Mouse (Mus musculus) liver, embryonic 15.5 days (tissue): ENCODE data around the gene Pde7b. TPM values are rescaled to one million over a fixed set of nuclear protein-coding genes. Genes with fewer than 3 reads are reported as not detected.

Experiments used
- ATAC-seq: fragments of 200-750 bp; cut with Nextera tagmentation; 2 replicates; pipeline ENCODE4 v1.8.0; 2017; ENCODE audit warnings: moderate number of reproducible peaks, mild to moderate bottlenecking, moderate library complexity; ENCODE audit not compliant: insufficient read depth
- H3K27ac ChIP-seq: fragments of 300-500 bp; sonication (generic); replicated peaks from 2 replicates; pipeline ENCODE4 v1.5.1; 2015; ENCODE audit warnings: mild to moderate bottlenecking, inconsistent platforms
- H3K27me3 ChIP-seq: fragments of 300-500 bp; sonication (generic); 2 replicates; pipeline ENCODE4 v1.6.1; 2015; ENCODE audit warnings: mild to moderate bottlenecking, inconsistent platforms
- H3K36me3 ChIP-seq: fragments of 300-500 bp; sonication (generic); replicated peaks from 2 replicates; pipeline ENCODE4 v1.6.1; 2015; ENCODE audit warnings: moderate library complexity, mild to moderate bottlenecking, inconsistent platforms
- H3K4me1 ChIP-seq: fragments of 300-500 bp; sonication (generic); replicated peaks from 2 replicates; pipeline ENCODE4 v1.6.1; 2015; ENCODE audit warnings: inconsistent platforms
- H3K4me2 ChIP-seq: fragments of 300-500 bp; sonication (generic); 2 replicates; pipeline ENCODE4 v1.6.1; 2015; ENCODE audit warnings: moderate library complexity, mild to moderate bottlenecking, inconsistent platforms
- H3K4me3 ChIP-seq: fragments of 300-500 bp; sonication (generic); replicated peaks from 2 replicates; pipeline ENCODE4 v1.5.1; 2015; ENCODE audit warnings: mild to moderate bottlenecking, inconsistent platforms
- H3K9ac ChIP-seq: fragments of 300-500 bp; sonication (generic); 2 replicates; pipeline ENCODE4 v1.6.1; 2015; ENCODE audit warnings: moderate library complexity, mild to moderate bottlenecking, inconsistent platforms
- H3K9me3 ChIP-seq: fragments of 300-500 bp; sonication (generic); replicated peaks from 2 replicates; pipeline ENCODE4 v1.6.1; 2016; ENCODE audit warnings: inconsistent platforms
- WGBS: fragments of 180-500 bp; shearing (Covaris S2); methylation state at CpG from one replicate; pipeline ENCODE4 v1.1.7; 2015; ENCODE audit warnings: mixed read lengths; ENCODE audit not compliant: insufficient replicate concordance; 5-methylcytosine and 5-hydroxymethylcytosine counted together
- polyA plus RNA-seq: library from polyadenylated mRNA; unstranded; fragments of >200 nt; fragmentation: Nextera tagmentation; extraction: Ambion mirVana; gene quantifications from 2 replicates; pipeline ENCODE4 v1.2.1, GENCODE M21; 2015

Pde7b gene
- polyA plus RNA-seq, 1 experiment from 2014 or later = 0.25 TPM

- Histone ChIP-seq H3K27me3 (no peaks in the 10 kb centered on the region; the same call in 1 of the 2 replicates), H3K9me3 (no peaks in the 10 kb centered on the region), H3K4me1 (no peaks in the 10 kb centered on the region; the same call in 1 of the 2 replicates), H3K36me3 (no peaks in the 10 kb centered on the region), H3K27ac (no peak overlapping the region), H3K9ac (no peak overlapping the region), H3K4me2 (no peak overlapping the region), H3K4me3 (no peak overlapping the region)
- 5% methylated on average over 7 of the region's 7 CpGs for WGBS
- ATAC-seq = no peak
These were observed 134.8 kb downstream of the Pde7b start for GRCm38 (mm10) chr10:20590100-20590499.

GRCm38 (mm10) chr10:20585959-20586358 is 138.9 kb downstream of the Pde7b start:
- 61% methylated on average over 4 of the region's 4 CpGs for WGBS

GRCm38 (mm10) chr10:20575002-20575401 is 149.9 kb downstream of the Pde7b start:
- no peak overlapping the region for H3K9ac ChIP-seq
- H3K4me2 ChIP-seq = no peak overlapping the region
- H3K9me3 ChIP-seq = no peaks in the 10 kb centered on the region
- no peak overlapping the region for H3K27ac ChIP-seq
- no peak for ATAC-seq
- H3K4me1 ChIP-seq = no peaks in the 10 kb centered on the region
- no peaks in the 10 kb centered on the region for H3K36me3 ChIP-seq
- no peak overlapping the region for H3K4me3 ChIP-seq
- no peaks in the 10 kb centered on the region for H3K27me3 ChIP-seq
- 79% methylated on average over 11 of the region's 11 CpGs for WGBS

More at GRCm38 (mm10) chr10:20585959-20586358, 138.9 kb downstream of the Pde7b start:
- H3K27ac ChIP-seq = no peak overlapping the region
- H3K9ac ChIP-seq = no peak overlapping the region
- ATAC-seq = no peak
- H3K27me3 ChIP-seq = no peaks in the 10 kb centered on the region
- H3K4me3 ChIP-seq = no peak overlapping the region
- H3K4me2 ChIP-seq = no peak overlapping the region
- no peaks in the 10 kb centered on the region for H3K4me1 ChIP-seq
- H3K9me3 ChIP-seq = no peaks in the 10 kb centered on the region
- H3K36me3 ChIP-seq = no peaks in the 10 kb centered on the region

- no peak overlapping the region for H3K4me3 ChIP-seq
- ATAC-seq = no peak
- WGBS = 39% methylated on average over 1 of the region's 1 CpGs
- H3K27ac ChIP-seq = no peak overlapping the region
- H3K9me3 ChIP-seq = no peaks in the 10 kb centered on the region
- no peak overlapping the region for H3K9ac ChIP-seq
- H3K36me3 ChIP-seq = no peaks in the 10 kb centered on the region
- H3K4me2 ChIP-seq = no peak overlapping the region
- no peaks in the 10 kb centered on the region for H3K27me3 ChIP-seq
- no peaks in the 10 kb centered on the region for H3K4me1 ChIP-seq
These were observed 150.5 kb downstream of the Pde7b start for GRCm38 (mm10) chr10:20574414-20574813.

GRCm38 (mm10) chr10:20571521-20571920 is 153.4 kb downstream of the Pde7b start:
- H3K4me1 ChIP-seq = no peaks in the 10 kb centered on the region
- 56% methylated on average over 2 of the region's 2 CpGs for WGBS
- H3K9me3 ChIP-seq = no peaks in the 10 kb centered on the region
- H3K27ac ChIP-seq = no peak overlapping the region
- H3K4me3 ChIP-seq = no peak overlapping the region
- ATAC-seq = no peak
- no peaks in the 10 kb centered on the region for H3K27me3 ChIP-seq
- no peak overlapping the region for H3K9ac ChIP-seq
- no peak overlapping the region for H3K4me2 ChIP-seq
- H3K36me3 ChIP-seq = no peaks in the 10 kb centered on the region

GRCm38 (mm10) chr10:20568630-20569029 is 156.2 kb downstream of the Pde7b start:
- Histone ChIP-seq H3K9me3 (no peaks in the 10 kb centered on the region), H3K9ac (no peak overlapping the region), H3K36me3 (no peaks in the 10 kb centered on the region), H3K27ac (no peak overlapping the region), H3K4me1 (no peaks in the 10 kb centered on the region), H3K4me2 (no peak overlapping the region), H3K27me3 (no peaks in the 10 kb centered on the region), H3K4me3 (no peak overlapping the region)
- WGBS = 70% methylated on average over 6 of the region's 6 CpGs
- ATAC-seq = no peak

GRCm38 (mm10) chr10:20567684-20568236 is 157.1 kb downstream of the Pde7b start:
- no peak overlapping the region for H3K27ac ChIP-seq
- H3K4me1 ChIP-seq = no peaks in the 10 kb centered on the region
- no peaks in the 10 kb centered on the region for H3K27me3 ChIP-seq
- no peak for ATAC-seq
- no peak overlapping the region for H3K9ac ChIP-seq
- WGBS = 75% methylated on average over 5 of the region's 5 CpGs
- H3K9me3 ChIP-seq = no peaks in the 10 kb centered on the region
- H3K36me3 ChIP-seq = no peaks in the 10 kb centered on the region
- H3K4me3 ChIP-seq = no peak overlapping the region
- H3K4me2 ChIP-seq = no peak overlapping the region

GRCm38 (mm10) chr10:20556477-20556876 is 168.4 kb downstream of the Pde7b start:
- H3K27ac ChIP-seq = no peak overlapping the region
- no peak overlapping the region for H3K4me3 ChIP-seq
- no peaks in the 10 kb centered on the region for H3K9me3 ChIP-seq
- H3K9ac ChIP-seq = no peak overlapping the region
- H3K36me3 ChIP-seq = no peaks in the 10 kb centered on the region
- H3K27me3 ChIP-seq = no peaks in the 10 kb centered on the region
- no peak for ATAC-seq
- no peaks in the 10 kb centered on the region for H3K4me1 ChIP-seq
- no peak overlapping the region for H3K4me2 ChIP-seq
- 50% methylated on average over 7 of the region's 7 CpGs for whole genome bisulfite sequencing

- no peaks in the 10 kb centered on the region for H3K9me3 ChIP-seq
- H3K36me3 ChIP-seq = no peaks in the 10 kb centered on the region
- no peak for ATAC-seq
- peaks cover 13% of the 10 kb centered on the region for H3K27me3 ChIP-seq
- H3K4me2 ChIP-seq = no peak overlapping the region
- H3K4me3 ChIP-seq = no peak overlapping the region
- H3K9ac ChIP-seq = no peak overlapping the region
- H3K27ac ChIP-seq = no peak overlapping the region
- no peaks in the 10 kb centered on the region for H3K4me1 ChIP-seq
These were observed 173.5 kb downstream of the Pde7b start for GRCm38 (mm10) chr10:20551341-20551740.

GRCm38 (mm10) chr10:20550771-20551170 is 174.1 kb downstream of the Pde7b start:
- Histone ChIP-seq H3K9me3 (no peaks in the 10 kb centered on the region), H3K27ac (no peak overlapping the region), H3K9ac (no peak overlapping the region), H3K4me3 (no peak overlapping the region), H3K4me1 (no peaks in the 10 kb centered on the region), H3K36me3 (no peaks in the 10 kb centered on the region), H3K27me3 (peaks cover 13% of the 10 kb centered on the region), H3K4me2 (no peak overlapping the region)
- no peak for ATAC-seq
- WGBS = 18% methylated on average over 3 of the region's 3 CpGs

GRCm38 (mm10) chr10:20550161-20550560 is 174.7 kb downstream of the Pde7b start:
- WGBS = 48% methylated on average over 5 of the region's 5 CpGs
- no peak for ATAC-seq

More at GRCm38 (mm10) chr10:20550161-20550560, 174.7 kb downstream of the Pde7b start:
- Histone ChIP-seq H3K4me2 (no peak overlapping the region), H3K27ac (no peak overlapping the region), H3K4me1 (no peaks in the 10 kb centered on the region), H3K9me3 (no peaks in the 10 kb centered on the region), H3K27me3 (peaks cover 13% of the 10 kb centered on the region), H3K36me3 (no peaks in the 10 kb centered on the region), H3K9ac (no peak overlapping the region), H3K4me3 (no peak overlapping the region)
